Mouse (Mus musculus) adrenal gland, adult 18-20 months (tissue): ENCODE results near the gene Nsun3. TPM values are rescaled to one million over a fixed set of nuclear protein-coding genes. Genes with fewer than 3 reads are reported as not detected.
A peak's percentile ranks its signal among the peaks of the same experiment; 100 is the strongest.

ENCODE experiments used
- DNase-seq, 2 experiments: peaks; one replicate each; pipeline ENCODE4 v3.0.0; 2021 to 2022; ENCODE audit warnings: low spot score in 2 of 2
- long read RNA-seq, 2 experiments: library from polyadenylated mRNA; stranded (forward); transcript quantifications; one replicate each; pipeline ENCODE4 v2.0.0; 2021
- total RNA-seq, 2 experiments: library from RNA; stranded (reverse); gene quantifications; 1 replicate in 1 of 2; 2 replicates in 1 of 2; pipeline ENCODE4 v1.2.3; 2021

The Nsun3 gene
- 10 to 100 TPM; 10.4 to 11.2 TPM for total RNA-seq
- long read RNA-seq, experiment 1, partial matches to known transcripts: 0 of 4 reads
- long read RNA-seq, experiment 1, other reads (novel, unspliced or antisense): 1 of 4 reads
- long read RNA-seq, experiment 2, partial matches to known transcripts: 1 of 15 reads
- long read RNA-seq, experiment 2, other reads (novel, unspliced or antisense): 6 of 15 reads

- peak; percentile 77 to 82 for DNase-seq
Measured at GRCm38 (mm10) chr16:62786621-62787331, at the start of gene Nsun3. Gene Nsun3 (minus strand): TSS chr16:62786818.

GRCm38 (mm10) chr16:62834016-62834735 is 47.6 kb upstream of the Nsun3 start:
- DNase-seq: no peak

- peak; percentile 20 to 29 for DNase-seq
Measured at GRCm38 (mm10) chr16:62832481-62832880, 45.9 kb upstream of the Nsun3 start.

GRCm38 (mm10) chr16:62832027-62832426 is 45.4 kb upstream of the Nsun3 start:
- DNase-seq: no peak

GRCm38 (mm10) chr16:62826156-62827001 is 39.8 kb upstream of the Nsun3 start:
- no peak for DNase-seq

GRCm38 (mm10) chr16:62822472-62822871 is 35.9 kb upstream of the Nsun3 start:
- DNase-seq: no peak

GRCm38 (mm10) chr16:62814491-62814890 is 27.9 kb upstream of the Nsun3 start, which contains the start of gene Stx19:
Gene Stx19 (plus strand): TSS chr16:62814676.
- DNase-seq: no peak

- DNase-seq: no peak
Measured at GRCm38 (mm10) chr16:62813790-62814189, 27.2 kb upstream of the Nsun3 start.

GRCm38 (mm10) chr16:62810855-62811254 is 24.2 kb upstream of the Nsun3 start:
- DNase-seq: no peak

- no peak for DNase-seq
Measured at GRCm38 (mm10) chr16:62807249-62807979, 20.8 kb upstream of the Nsun3 start.

- DNase-seq: no peak
Measured at GRCm38 (mm10) chr16:62804621-62805020, 18.0 kb upstream of the Nsun3 start.

- no peak for DNase-seq
Measured at GRCm38 (mm10) chr16:62799839-62800238, 13.2 kb upstream of the Nsun3 start.

- no peak for DNase-seq
Measured at GRCm38 (mm10) chr16:62799426-62799825, 12.8 kb upstream of the Nsun3 start.

- DNase-seq: no peak
Measured at GRCm38 (mm10) chr16:62798808-62799207, 12.2 kb upstream of the Nsun3 start.

GRCm38 (mm10) chr16:62796608-62797007 is 10.0 kb upstream of the Nsun3 start:
- no peak for DNase-seq

GRCm38 (mm10) chr16:62782229-62782628 is 4.4 kb downstream of the Nsun3 start:
- DNase-seq: no peak

GRCm38 (mm10) chr16:62778282-62778681 is 8.3 kb downstream of the Nsun3 start:
- no peak for DNase-seq

GRCm38 (mm10) chr16:62776034-62776433 is 10.6 kb downstream of the Nsun3 start:
- no peak for DNase-seq

- no peak for DNase-seq
Measured at GRCm38 (mm10) chr16:62773462-62773861, 13.2 kb downstream of the Nsun3 start.

- no peak for DNase-seq
Measured at GRCm38 (mm10) chr16:62758340-62758739, 28.3 kb downstream of the Nsun3 start.
